ENCODE assay signal across 19 mouse cellular contexts in the genomic region with DNA sequence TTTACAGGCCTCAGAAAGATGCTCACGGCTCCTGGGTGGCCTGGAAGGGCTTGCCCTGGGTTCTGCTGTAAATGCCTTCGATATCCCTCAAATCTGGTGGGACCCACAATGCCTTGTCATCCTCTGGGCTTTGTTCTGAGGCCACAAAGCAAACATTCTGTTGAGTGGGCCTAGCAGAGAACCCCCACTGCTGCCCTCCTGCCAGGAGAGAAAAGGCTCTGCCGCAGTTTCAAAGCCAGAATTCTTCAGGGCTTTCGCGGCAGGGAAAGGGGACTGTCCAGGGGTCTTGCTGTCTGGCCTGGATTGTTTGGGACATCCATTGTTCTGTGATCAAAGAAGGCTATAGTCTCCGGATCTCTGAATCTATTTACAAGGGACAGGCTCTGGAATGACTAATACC. TPM values are rescaled to one million over a fixed set of nuclear protein-coding genes. Genes with fewer than 3 reads are reported as not detected.
DNase-seq lines count a peak whose midpoint lies in the region; ATAC-seq lines count a peak whose summit lies in the region.
"Had no signal": no experiment of that assay in that cellular context is flagged by ENCODE, and none has a peak within 500 bp of the region (broad histone marks: within the 10 kb centered on the region; RNA-seq: fewer than 3 reads in every experiment).

No protein-coding gene starts in this region.

- peak; percentile 52 for DNase-seq in forebrain, embryonic 11.5 days (ENCODE audit: low spot score)
- DNase-seq in midbrain, embryonic 10.5 days (ENCODE audit: low spot score) = peak; percentile 53
- DNase-seq in midbrain, embryonic 14.5 days = no peak
- peak; percentile 24 for DNase-seq in embryo, embryonic 9.5 days (ENCODE audit: extremely low spot score)
- no peak for DNase-seq in cerebellum, postnatal 36 days
- DNase-seq: cerebellum, adult 9-10 months; lung, postnatal 14 days; thymus, postnatal 25 days had no signal

- peaks cover 5% of the 10 kb centered on the region; the same call in 1 of the 2 replicates for H3K4me1 ChIP-seq in forebrain, embryonic 11.5 days (replicated peaks; ENCODE audit: control insufficient read depth, insufficient read depth, low read length)
- no peaks in the 10 kb centered on the region for H3K4me1 ChIP-seq in forebrain, embryonic 15.5 days
- peaks cover 33% of the 10 kb centered on the region for H3K4me1 ChIP-seq in midbrain, embryonic 10.5 days
- H3K4me1 ChIP-seq in midbrain, embryonic 14.5 days (ENCODE audit: control insufficient read depth, insufficient read depth, low read length) = peaks cover 10% of the 10 kb centered on the region; the same call in 1 of the 2 replicates
- peaks cover 29% of the 10 kb centered on the region for H3K4me1 ChIP-seq in limb, embryonic 13.5 days

- H3K36me3 ChIP-seq in forebrain, embryonic 11.5 days (ENCODE audit: control insufficient read depth, insufficient read depth, low read length) = no peaks in the 10 kb centered on the region
- H3K36me3 ChIP-seq in forebrain, embryonic 15.5 days = no peaks in the 10 kb centered on the region
- no peaks in the 10 kb centered on the region for H3K36me3 ChIP-seq in midbrain, embryonic 10.5 days
- H3K36me3 ChIP-seq in midbrain, embryonic 14.5 days (ENCODE audit: control insufficient read depth, insufficient read depth, low read length) = no peaks in the 10 kb centered on the region
- peaks cover 20% of the 10 kb centered on the region for H3K36me3 ChIP-seq in limb, embryonic 13.5 days
- H3K36me3 ChIP-seq: heart, embryonic 15.5 days; neural tube, embryonic 12.5 days had no signal

- H3K4me3 ChIP-seq in forebrain, embryonic 11.5 days (ENCODE audit: low read depth, low read length) = no peak overlapping the region
- no peak overlapping the region for H3K4me3 ChIP-seq in forebrain, embryonic 15.5 days
- no peak overlapping the region for H3K4me3 ChIP-seq in midbrain, embryonic 10.5 days
- no peak overlapping the region for H3K4me3 ChIP-seq in midbrain, embryonic 14.5 days (replicated peaks; ENCODE audit: low read depth, low read length)
- no peak overlapping the region for H3K4me3 ChIP-seq in limb, embryonic 13.5 days
- H3K4me3 ChIP-seq: embryonic facial prominence, embryonic 15.5 days; forebrain, embryonic 13.5 days; heart, embryonic 15.5 days; neural tube, embryonic 12.5 days had no signal

- H3K27me3 ChIP-seq in forebrain, embryonic 11.5 days (ENCODE audit: control insufficient read depth, insufficient read depth, low read length) = no peaks in the 10 kb centered on the region
- H3K27me3 ChIP-seq in forebrain, embryonic 15.5 days = no peaks in the 10 kb centered on the region
- peaks cover 80% of the 10 kb centered on the region for H3K27me3 ChIP-seq in midbrain, embryonic 10.5 days (ENCODE audit: low read depth, poor library complexity, severe bottlenecking)
- no peaks in the 10 kb centered on the region for H3K27me3 ChIP-seq in midbrain, embryonic 14.5 days (ENCODE audit: control insufficient read depth, insufficient read depth, low read length)
- H3K27me3 ChIP-seq in limb, embryonic 13.5 days = no peaks in the 10 kb centered on the region
- H3K27me3 ChIP-seq: embryonic facial prominence, embryonic 15.5 days; forebrain, embryonic 13.5 days; neural tube, embryonic 12.5 days had no signal

- no peak overlapping the region for H3K27ac ChIP-seq in forebrain, embryonic 11.5 days (ENCODE audit: low read depth, low read length)
- no peak overlapping the region for H3K27ac ChIP-seq in forebrain, embryonic 15.5 days (replicated peaks)
- H3K27ac ChIP-seq in midbrain, embryonic 10.5 days (replicated peaks) = peak overlapping the region; percentile 65
- H3K27ac ChIP-seq in midbrain, embryonic 14.5 days (replicated peaks; ENCODE audit: low read depth, low read length) = no peak overlapping the region
- peak overlapping the region; percentile 23; the same call in 1 of the 2 replicates for H3K27ac ChIP-seq in limb, embryonic 13.5 days
- H3K27ac ChIP-seq: embryonic facial prominence, embryonic 15.5 days; forebrain, embryonic 13.5 days; heart, embryonic 15.5 days; hindbrain, embryonic 14.5 days; neural tube, embryonic 12.5 days had no signal

- WGBS in forebrain, embryonic 11.5 days = 14% methylated on average over 6 of the region's 6 CpGs
- WGBS in forebrain, embryonic 15.5 days = 8% methylated on average over 6 of the region's 6 CpGs
- 3% methylated on average over 6 of the region's 6 CpGs for WGBS in midbrain, embryonic 10.5 days
- 5% methylated on average over 6 of the region's 6 CpGs for WGBS in midbrain, embryonic 14.5 days
- WGBS in limb, embryonic 13.5 days = 38% methylated on average over 6 of the region's 6 CpGs

- no peak overlapping the region; the same call in 1 of the 2 replicates for H3K9ac ChIP-seq in forebrain, embryonic 11.5 days (ENCODE audit: low read length)
- H3K9ac ChIP-seq in forebrain, embryonic 15.5 days (replicated peaks) = no peak overlapping the region
- no peak overlapping the region for H3K9ac ChIP-seq in midbrain, embryonic 14.5 days (replicated peaks; ENCODE audit: low read length)
- H3K9ac ChIP-seq in limb, embryonic 13.5 days = peak overlapping the region; percentile 13
- H3K9ac ChIP-seq: embryonic facial prominence, embryonic 15.5 days; forebrain, embryonic 13.5 days; heart, embryonic 15.5 days; hindbrain, embryonic 14.5 days; neural tube, embryonic 12.5 days had no signal

- no peaks in the 10 kb centered on the region for H3K9me3 ChIP-seq in forebrain, embryonic 11.5 days (ENCODE audit: control insufficient read depth, low read length)
- no peaks in the 10 kb centered on the region for H3K9me3 ChIP-seq in forebrain, embryonic 15.5 days
- 0 out of 2 replicates have a peak, but pooled peaks cover 3% of the 10 kb centered on the region for H3K9me3 ChIP-seq in midbrain, embryonic 10.5 days (replicated peaks)
- no peaks in the 10 kb centered on the region for H3K9me3 ChIP-seq in midbrain, embryonic 14.5 days (ENCODE audit: control insufficient read depth, low read length)
- peaks cover 7% of the 10 kb centered on the region; the same call in 1 of the 2 replicates for H3K9me3 ChIP-seq in limb, embryonic 13.5 days
- H3K9me3 ChIP-seq: heart, embryonic 15.5 days; neural tube, embryonic 12.5 days had no signal

- no peak for ATAC-seq in forebrain, embryonic 11.5 days (replicated peaks; ENCODE audit: low FRiP score)
- no peak for ATAC-seq in forebrain, embryonic 15.5 days (replicated peaks)
- no peak for ATAC-seq in midbrain, embryonic 14.5 days (ENCODE audit: low FRiP score, low TSS enrichment)
- ATAC-seq in limb, embryonic 13.5 days (ENCODE audit: low FRiP score, low read depth) = no peak
- ATAC-seq in megakaryocyte, adult 5-6 weeks (ENCODE audit: poor library complexity, severe bottlenecking) = no peak
- ATAC-seq: forebrain, embryonic 13.5 days; intestine, postnatal 0 days had no signal

- H3K4me2 ChIP-seq in forebrain, embryonic 11.5 days (ENCODE audit: low read depth, low read length, severe bottlenecking) = no peak overlapping the region
- no peak overlapping the region for H3K4me2 ChIP-seq in forebrain, embryonic 15.5 days (replicated peaks)
- H3K4me2 ChIP-seq in midbrain, embryonic 14.5 days (ENCODE audit: low read length) = no peak overlapping the region
- H3K4me2 ChIP-seq in limb, embryonic 13.5 days (replicated peaks) = no peak overlapping the region
- H3K4me2 ChIP-seq: embryonic facial prominence, embryonic 15.5 days; forebrain, embryonic 13.5 days; heart, embryonic 15.5 days; hindbrain, embryonic 14.5 days; neural tube, embryonic 12.5 days had no signal

RNA-seq across cellular contexts. Expression of a gene that starts 33.1 kb away (rescaled TPM):
- 38.9 and 42.4 TPM in 2 replicates for polyA plus RNA-seq in forebrain, embryonic 11.5 days (2014; fragmentation: Nextera tagmentation; extraction: Ambion mirVana)
- 10.0 and 11.1 TPM in 2 replicates for polyA plus RNA-seq in forebrain, embryonic 15.5 days (2015; fragmentation: Nextera tagmentation; extraction: Ambion mirVana)
- 24.2 and 31.5 TPM in 2 replicates for polyA plus RNA-seq in midbrain, embryonic 10.5 days (2016; fragmentation: Nextera tagmentation; extraction: Ambion mirVana)
- polyA plus RNA-seq in midbrain, embryonic 14.5 days (2014; fragmentation: Nextera tagmentation; extraction: Ambion mirVana) = 4.8 and 12.0 TPM in 2 replicates
- 192 and 196 TPM in 2 replicates for polyA plus RNA-seq in limb, embryonic 13.5 days (2015; fragmentation: Nextera tagmentation; extraction: Ambion mirVana)
- not detected in 2 replicates for total RNA-seq in megakaryocyte, adult 5-6 weeks (2015)
- not detected in 2 replicates for total RNA-seq in megakaryocyte, adult 5-6 weeks (2017)
- total RNA-seq: granulocyte monocyte progenitor cell, adult 5-6 weeks; megakaryocyte-erythroid progenitor cell, adult 5-6 weeks had no signal

Comparison
In these comparisons a context has a peak if more than half of its experiments do, and no peak if none do; other contexts are left out.
1. DNase-seq: peak in forebrain, embryonic 11.5 days (single experiment), midbrain, embryonic 10.5 days (single experiment) and embryo, embryonic 9.5 days (single experiment); none in midbrain, embryonic 14.5 days (single experiment) and cerebellum, postnatal 36 days (0 of 2).
2. H3K27ac ChIP-seq: peak in midbrain, embryonic 10.5 days (single experiment) and limb, embryonic 13.5 days (single experiment); none in forebrain, embryonic 11.5 days (single experiment), forebrain, embryonic 15.5 days (single experiment) and midbrain, embryonic 14.5 days (single experiment).